Mouse (Mus musculus) embryo, embryonic 9.5 days (tissue): ENCODE data around the gene Mmp17.

ENCODE experiments used
- DNase-seq: peaks from one replicate; pipeline ENCODE4 v3.0.0-alpha.2; 2017; ENCODE audit errors: extremely low spot score

Gene Mmp17

GRCm38 (mm10) chr5:129583761-129584582, at the start of gene Mmp17:
Gene Mmp17 (plus strand): TSS chr5:129584169.
- DNase-seq = peak; percentile 91

GRCm38 (mm10) chr5:129534500-129534899, 49.5 kb upstream of the Mmp17 start:
- DNase-seq = no peak

GRCm38 (mm10) chr5:129535021-129535420, 48.9 kb upstream of the Mmp17 start:
- DNase-seq = no peak

DNA sequence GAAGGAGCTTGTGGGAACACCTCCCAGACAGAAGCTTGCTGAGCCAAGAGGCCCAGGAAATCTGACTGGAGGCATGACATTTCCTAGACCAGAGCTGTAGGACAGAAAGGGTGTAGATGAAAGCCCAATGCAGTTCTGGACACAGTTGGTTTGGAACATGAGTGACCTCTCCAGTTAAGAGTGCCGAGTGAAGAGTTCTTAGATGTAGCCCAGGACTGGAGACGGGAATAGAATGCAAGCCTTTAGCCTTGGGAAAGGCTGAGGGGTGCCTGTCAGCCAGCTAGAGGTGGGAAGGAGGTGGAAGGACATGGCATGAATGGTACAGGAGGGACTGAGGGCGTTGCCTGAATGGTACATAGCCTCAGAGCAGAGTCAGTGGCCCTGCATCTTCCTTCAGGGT, 48.5 kb upstream of the Mmp17 start:
- DNase-seq = no peak

GRCm38 (mm10) chr5:129538826-129539225, 45.1 kb upstream of the Mmp17 start:
- DNase-seq = no peak

GRCm38 (mm10) chr5:129542236-129542635, 41.7 kb upstream of the Mmp17 start:
- DNase-seq = no peak

- DNase-seq = no peak
Measured at GRCm38 (mm10) chr5:129545787-129546186, 38.2 kb upstream of the Mmp17 start.

- no peak for DNase-seq
Measured at GRCm38 (mm10) chr5:129549716-129550115, 34.3 kb upstream of the Mmp17 start.

DNA sequence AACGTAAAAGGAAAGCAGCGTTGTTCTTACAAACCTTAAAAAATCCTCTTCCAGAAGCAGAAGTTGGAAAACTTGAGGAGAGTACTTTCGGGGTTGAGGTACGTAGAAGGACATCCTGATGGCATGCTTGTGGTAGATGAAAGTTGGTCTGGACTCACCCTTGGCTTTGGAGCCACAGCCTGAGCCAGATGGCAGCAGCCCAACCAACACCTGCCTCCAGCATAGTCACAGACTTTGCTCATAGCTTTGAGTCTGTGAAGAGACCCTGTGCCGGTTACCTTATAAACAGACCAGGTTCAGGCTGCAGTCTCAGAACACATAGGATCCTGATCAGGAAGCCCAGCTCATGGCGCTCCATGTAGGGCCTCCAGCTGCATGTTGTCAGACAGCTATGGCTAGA, 33.2 kb upstream of the Mmp17 start:
- DNase-seq = no peak

GRCm38 (mm10) chr5:129551991-129552390, 32.0 kb upstream of the Mmp17 start:
- DNase-seq = no peak

DNA sequence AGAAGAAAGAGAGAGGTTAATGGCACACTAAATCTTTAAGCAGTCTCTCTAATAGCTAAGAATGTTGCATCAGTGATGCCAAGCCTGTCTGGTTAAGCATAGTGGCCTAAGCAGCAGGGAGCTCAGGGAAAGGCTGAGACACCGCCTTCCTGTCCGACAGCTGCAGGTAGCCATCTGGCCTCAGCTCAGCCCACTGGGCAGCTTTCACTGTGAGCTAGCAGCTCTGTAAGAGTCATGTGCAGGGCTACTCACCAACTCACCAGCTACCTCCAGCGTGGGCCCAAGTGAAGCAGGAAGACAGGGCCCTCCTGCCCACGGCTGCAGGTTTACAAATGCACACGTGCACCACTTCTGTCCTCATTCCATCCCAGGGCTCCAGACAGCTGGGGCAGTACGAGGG, 30.3 kb upstream of the Mmp17 start:
- DNase-seq = no peak

- DNase-seq = no peak
Measured at GRCm38 (mm10) chr5:129558591-129558990, 25.4 kb upstream of the Mmp17 start.

GRCm38 (mm10) chr5:129559283-129559682, 24.7 kb upstream of the Mmp17 start:
- no peak for DNase-seq

- no peak for DNase-seq
Measured at GRCm38 (mm10) chr5:129562342-129562741, 21.6 kb upstream of the Mmp17 start.

DNA sequence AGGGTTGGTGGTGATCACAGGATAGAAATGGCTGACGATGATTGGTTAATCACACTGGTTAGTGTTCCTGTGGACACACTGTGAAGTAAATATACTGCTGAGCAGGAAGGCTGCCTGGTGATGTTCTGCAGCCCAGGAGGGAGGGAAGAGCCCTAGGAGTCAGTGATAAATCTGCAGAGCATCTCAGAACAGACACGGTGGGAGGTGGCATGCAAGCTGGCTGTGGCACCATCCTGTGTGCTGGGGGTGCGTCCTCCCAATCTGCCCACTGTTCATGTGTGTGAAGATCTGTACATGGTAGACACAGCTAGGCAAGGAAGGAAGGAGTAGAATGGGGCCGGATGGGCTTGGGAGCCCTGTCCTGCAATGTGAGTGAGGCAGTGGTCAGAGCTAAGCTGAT, 15.4 kb upstream of the Mmp17 start:
- DNase-seq = no peak

DNA sequence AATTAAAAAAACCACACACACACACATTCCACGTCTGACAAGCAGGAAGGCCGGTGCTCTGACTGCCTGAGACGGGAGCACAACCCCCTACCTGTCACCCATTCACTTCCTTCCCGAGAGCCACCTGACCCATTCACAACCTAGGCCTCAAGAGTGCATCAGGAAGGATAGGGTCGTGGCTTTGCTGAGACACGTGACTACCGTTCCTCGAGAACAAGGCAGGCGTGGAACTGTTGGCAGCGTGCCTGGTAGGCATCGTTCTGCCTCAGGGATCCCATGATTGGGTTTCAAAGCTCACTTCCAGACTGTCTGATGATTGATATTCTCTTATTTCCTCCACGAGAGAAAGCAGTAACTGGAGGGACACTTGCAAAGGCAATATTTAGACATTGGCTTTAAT, 5.8 kb upstream of the Mmp17 start:
- no peak for DNase-seq

- no peak for DNase-seq
Measured at GRCm38 (mm10) chr5:129580046-129580445, 3.9 kb upstream of the Mmp17 start.

- no peak for DNase-seq
Measured at GRCm38 (mm10) chr5:129580572-129580971, 3.4 kb upstream of the Mmp17 start.

GRCm38 (mm10) chr5:129581015-129581414, 3.0 kb upstream of the Mmp17 start:
- no peak for DNase-seq

DNA sequence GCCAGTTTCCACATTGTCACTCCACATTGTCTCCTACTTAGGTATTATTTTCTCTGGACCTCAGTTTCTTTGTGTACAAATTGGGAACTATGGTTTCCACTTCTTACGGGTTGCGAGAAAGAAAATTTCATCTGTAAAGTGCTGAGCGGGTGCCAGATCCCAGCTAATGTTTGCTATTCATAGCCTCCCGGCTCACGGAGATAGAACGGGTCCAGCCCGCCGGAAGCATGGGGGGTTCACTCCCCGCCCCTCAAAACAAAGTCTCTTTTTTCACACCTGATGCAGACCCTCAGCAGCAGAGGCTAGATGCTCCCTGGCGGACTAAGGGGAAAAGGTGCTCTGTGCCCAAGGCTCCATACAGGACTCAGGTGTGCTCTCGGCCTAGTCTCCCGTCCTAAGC, 638 bp upstream of the Mmp17 start:
- DNase-seq = no peak

GRCm38 (mm10) chr5:129584583-129585541, 893 bp downstream of the Mmp17 start:
- DNase-seq = peak; percentile 59

- DNase-seq = peak; percentile 95
Measured at GRCm38 (mm10) chr5:129586016-129586415, 2.0 kb downstream of the Mmp17 start.

GRCm38 (mm10) chr5:129586471-129586870, 2.5 kb downstream of the Mmp17 start:
- DNase-seq = no peak
